Mouse (Mus musculus) heart, embryonic 16.5 days (tissue): Measurements from ENCODE around the gene Gm10260. TPM values are rescaled to one million over a fixed set of nuclear protein-coding genes. Genes with fewer than 3 reads are reported as not detected.

Experiments used
- ATAC-seq: fragments of 200-750 bp; cut with Nextera tagmentation; replicated peaks from 2 replicates; pipeline ENCODE4 v1.8.0; 2017; ENCODE audit warnings: moderate number of reproducible peaks; ENCODE audit not compliant: insufficient read depth, low FRiP score; ENCODE audit errors: extremely low read depth
- H3K27ac ChIP-seq: fragments of 300-500 bp; sonication (generic); 2 replicates; pipeline ENCODE4 v1.5.1; 2014; ENCODE audit warnings: mild to moderate bottlenecking, low read length, control low read depth, moderate library complexity
- H3K27me3 ChIP-seq: fragments of 300-500 bp; sonication (generic); 2 replicates; pipeline ENCODE4 v1.6.1; 2014; ENCODE audit warnings: low read length, mixed read lengths; ENCODE audit not compliant: control insufficient read depth, insufficient read depth
- H3K36me3 ChIP-seq: fragments of 300-500 bp; sonication (generic); 2 replicates; pipeline ENCODE4 v1.6.1; 2014; ENCODE audit not compliant: control insufficient read depth, insufficient read depth
- H3K4me1 ChIP-seq: fragments of 300-500 bp; sonication (generic); 2 replicates; pipeline ENCODE4 v1.6.1; 2014; ENCODE audit warnings: low read length, mixed read lengths; ENCODE audit not compliant: control insufficient read depth, insufficient read depth
- H3K4me2 ChIP-seq: fragments of 300-500 bp; sonication (generic); 2 replicates; pipeline ENCODE4 v1.6.1; 2014; ENCODE audit warnings: low read depth, mild to moderate bottlenecking, control low read depth, low read length
- H3K4me3 ChIP-seq: fragments of 300-500 bp; sonication (generic); 2 replicates; pipeline ENCODE4 v1.5.1; 2014; ENCODE audit warnings: mild to moderate bottlenecking, control low read depth, low read length
- H3K9ac ChIP-seq: fragments of 300-500 bp; sonication (generic); 2 replicates; pipeline ENCODE4 v1.6.1; 2014; ENCODE audit warnings: low read length, control low read depth
- H3K9me3 ChIP-seq: fragments of 300-500 bp; sonication (generic); replicated peaks from 2 replicates; pipeline ENCODE4 v1.6.1; 2016; ENCODE audit warnings: low read length; ENCODE audit not compliant: control insufficient read depth
- WGBS: fragments of 180-500 bp; shearing (Covaris S2); extraction: QIAGEN DNeasy Blood & Tissue Kit; methylation state at CpG from one replicate; pipeline ENCODE4 v1.1.7; 2014; 5-methylcytosine and 5-hydroxymethylcytosine counted together
- polyA plus RNA-seq: library from polyadenylated mRNA; unstranded; fragments of >200 nt; fragmentation: Nextera tagmentation; extraction: Ambion mirVana; gene quantifications from 2 replicates; pipeline ENCODE4 v1.2.1, GENCODE M21; 2015

The Gm10260 gene
- polyA plus RNA-seq, 1 experiment from 2014 or later, result 21.3 TPM

- 81% methylated on average over 3 of the region's 3 CpGs for WGBS
These were observed 25.7 kb downstream of the Gm10260 start for GRCm38 (mm10) chr13:97734760-97735159.

GRCm38 (mm10) chr13:97725160-97725825, 35.1 kb downstream of the Gm10260 start:
- no peaks in the 10 kb centered on the region for H3K9me3 ChIP-seq
- ATAC-seq, result no peak
- H3K27me3 ChIP-seq, result no peaks in the 10 kb centered on the region
- H3K4me1 ChIP-seq, result no peaks in the 10 kb centered on the region; the same call in 1 of the 2 replicates
- H3K4me3 ChIP-seq, result no peak overlapping the region
- 70% methylated on average over 11 of the region's 11 CpGs for WGBS
- H3K27ac ChIP-seq, result no peak overlapping the region
- H3K4me2 ChIP-seq, result no peak overlapping the region
- H3K36me3 ChIP-seq, result no peaks in the 10 kb centered on the region
- H3K9ac ChIP-seq, result no peak overlapping the region

More at GRCm38 (mm10) chr13:97734760-97735159, 25.7 kb downstream of the Gm10260 start:
- H3K27ac ChIP-seq, result no peak overlapping the region
- H3K9ac ChIP-seq, result no peak overlapping the region
- no peak overlapping the region for H3K4me2 ChIP-seq
- ATAC-seq, result no peak
- no peaks in the 10 kb centered on the region for H3K4me1 ChIP-seq
- no peaks in the 10 kb centered on the region for H3K36me3 ChIP-seq
- no peaks in the 10 kb centered on the region for H3K9me3 ChIP-seq
- H3K27me3 ChIP-seq, result no peaks in the 10 kb centered on the region
- H3K4me3 ChIP-seq, result no peak overlapping the region

GRCm38 (mm10) chr13:97724551-97724950, 35.9 kb downstream of the Gm10260 start:
- H3K27me3 ChIP-seq, result no peaks in the 10 kb centered on the region
- no peak overlapping the region for H3K27ac ChIP-seq
- H3K36me3 ChIP-seq, result no peaks in the 10 kb centered on the region
- H3K4me3 ChIP-seq, result no peak overlapping the region
- ATAC-seq, result no peak
- H3K4me1 ChIP-seq, result no peaks in the 10 kb centered on the region; the same call in 1 of the 2 replicates
- H3K9me3 ChIP-seq, result no peaks in the 10 kb centered on the region
- no peak overlapping the region for H3K9ac ChIP-seq
- H3K4me2 ChIP-seq, result no peak overlapping the region
- 62% methylated on average over 6 of the region's 6 CpGs for WGBS

GRCm38 (mm10) chr13:97712506-97713275, 47.7 kb downstream of the Gm10260 start:
- Histone ChIP-seq H3K9me3 (no peaks in the 10 kb centered on the region), H3K4me2 (no peak overlapping the region), H3K4me1 (peaks cover 5% of the 10 kb centered on the region), H3K9ac (no peak overlapping the region), H3K36me3 (no peaks in the 10 kb centered on the region), H3K27ac (no peak overlapping the region; the same call in 1 of the 2 replicates), H3K27me3 (no peaks in the 10 kb centered on the region), H3K4me3 (no peak overlapping the region)
- no peak for ATAC-seq
- WGBS, result 64% methylated on average over 8 of the region's 8 CpGs

GRCm38 (mm10) chr13:97711510-97711909, 48.9 kb downstream of the Gm10260 start:
- Histone ChIP-seq H3K36me3 (no peaks in the 10 kb centered on the region), H3K27me3 (no peaks in the 10 kb centered on the region), H3K4me2 (no peak overlapping the region), H3K9me3 (no peaks in the 10 kb centered on the region), H3K4me1 (peaks cover 5% of the 10 kb centered on the region), H3K4me3 (no peak overlapping the region), H3K9ac (no peak overlapping the region), H3K27ac (no peak overlapping the region)
- ATAC-seq, result no peak
- 79% methylated on average over 2 of the region's 2 CpGs for WGBS
